Mouse (Mus musculus) spleen, adult 2 months (tissue): ENCODE measurements around the gene Mrpl45. TPM values are rescaled to one million over a fixed set of nuclear protein-coding genes. Genes with fewer than 3 reads are reported as not detected.
"Not testable (repeated sequence)": the region's sequence is repeated elsewhere in the genome, so short reads cannot be mapped to it uniquely, and the experiment has no call there.

ENCODE experiments used
- DNase-seq, 2 experiments: peaks; one replicate each; pipeline versions ENCODE4 v3.0.0 to v3.0.0-alpha.2; 2012 to 2021; ENCODE audit warnings: low spot score in 2 of 2, low read depth in 1 of 2
- H3K27ac ChIP-seq: fragments of 200-500 bp; 2 replicates; pipeline ENCODE4 v1.5.1; 2012; ENCODE audit warnings: low read length, inconsistent platforms; ENCODE audit not compliant: insufficient read depth
- H3K27me3 ChIP-seq: fragments of 200-500 bp; 2 replicates; pipeline ENCODE4 v1.6.1; 2012; ENCODE audit warnings: mild to moderate bottlenecking, moderate library complexity, low read length, inconsistent platforms; ENCODE audit not compliant: control insufficient read depth, insufficient read depth
- H3K36me3 ChIP-seq: fragments of 200-500 bp; 2 replicates; pipeline ENCODE4 v1.6.1; 2012; ENCODE audit warnings: mild to moderate bottlenecking, low read length, inconsistent platforms; ENCODE audit not compliant: control insufficient read depth, insufficient read depth
- H3K4me1 ChIP-seq: fragments of 200-500 bp; 2 replicates; pipeline ENCODE4 v1.6.1; 2011; ENCODE audit warnings: inconsistent platforms; ENCODE audit not compliant: control insufficient read depth, insufficient read depth, insufficient read length
- H3K4me3 ChIP-seq: fragments of 200-500 bp; 2 replicates; pipeline ENCODE4 v1.5.1; 2011; ENCODE audit warnings: mild to moderate bottlenecking, inconsistent platforms; ENCODE audit not compliant: insufficient read depth, insufficient read length; ENCODE audit errors: extremely low read depth
- CTCF ChIP-seq: fragments of 200-500 bp; IDR thresholded peaks from 2 replicates; pipeline ENCODE4 v1.5.1; 2011; ENCODE audit warnings: mild to moderate bottlenecking, inconsistent platforms; ENCODE audit not compliant: insufficient read depth, insufficient read length, insufficient replicate concordance; ENCODE audit errors: extremely low read depth
- POLR2A ChIP-seq: fragments of 200-500 bp; IDR thresholded peaks from 2 replicates; pipeline ENCODE4 v1.6.1; 2011; ENCODE audit warnings: low read depth, low read length, inconsistent platforms
- WGBS: fragments of 180-500 bp; shearing (Covaris S2); methylation state at CpG from one replicate; pipeline ENCODE4 v1.1.7; 2018; 5-methylcytosine and 5-hydroxymethylcytosine counted together
- polyA plus RNA-seq: library from polyadenylated mRNA; depleted of rRNA; stranded (reverse); fragments of >200 nt; gene quantifications from 2 replicates; pipeline ENCODE4 v1.2.3, GENCODE M21; 2012

Gene Mrpl45
- polyA plus RNA-seq, 1 experiment: 5.6 TPM

GRCm38 (mm10) chr11:97314751-97315503 lies 589 bp upstream of the Mrpl45 start:
- no peaks in the 10 kb centered on the region; the same call in 1 of the 2 replicates for H3K4me1 ChIP-seq
- H3K4me3 ChIP-seq: no peak overlapping the region; the same call in 1 of the 2 replicates
- no peaks in the 10 kb centered on the region for H3K36me3 ChIP-seq
- DNase-seq: no peak
- 45% methylated on average over 8 of the region's 8 CpGs for WGBS
- H3K27ac ChIP-seq: no peak overlapping the region
- peaks cover 8% of the 10 kb centered on the region for H3K27me3 ChIP-seq
- no peak for TF ChIP-seq POLR2A
- no peak for TF ChIP-seq CTCF

GRCm38 (mm10) chr11:97321197-97321596 lies 5.7 kb downstream of the Mrpl45 start:
- Histone ChIP-seq H3K36me3 (peaks cover 4% of the 10 kb centered on the region), H3K27ac (no peak overlapping the region), H3K27me3 (no peaks in the 10 kb centered on the region), H3K4me1 (no peaks in the 10 kb centered on the region; the same call in 1 of the 2 replicates), H3K4me3 (no peak overlapping the region)
- TF ChIP-seq CTCF (no peak), POLR2A (no peak)
- 94% methylated on average over 8 of the region's 8 CpGs for WGBS
- no peak for DNase-seq

DNA sequence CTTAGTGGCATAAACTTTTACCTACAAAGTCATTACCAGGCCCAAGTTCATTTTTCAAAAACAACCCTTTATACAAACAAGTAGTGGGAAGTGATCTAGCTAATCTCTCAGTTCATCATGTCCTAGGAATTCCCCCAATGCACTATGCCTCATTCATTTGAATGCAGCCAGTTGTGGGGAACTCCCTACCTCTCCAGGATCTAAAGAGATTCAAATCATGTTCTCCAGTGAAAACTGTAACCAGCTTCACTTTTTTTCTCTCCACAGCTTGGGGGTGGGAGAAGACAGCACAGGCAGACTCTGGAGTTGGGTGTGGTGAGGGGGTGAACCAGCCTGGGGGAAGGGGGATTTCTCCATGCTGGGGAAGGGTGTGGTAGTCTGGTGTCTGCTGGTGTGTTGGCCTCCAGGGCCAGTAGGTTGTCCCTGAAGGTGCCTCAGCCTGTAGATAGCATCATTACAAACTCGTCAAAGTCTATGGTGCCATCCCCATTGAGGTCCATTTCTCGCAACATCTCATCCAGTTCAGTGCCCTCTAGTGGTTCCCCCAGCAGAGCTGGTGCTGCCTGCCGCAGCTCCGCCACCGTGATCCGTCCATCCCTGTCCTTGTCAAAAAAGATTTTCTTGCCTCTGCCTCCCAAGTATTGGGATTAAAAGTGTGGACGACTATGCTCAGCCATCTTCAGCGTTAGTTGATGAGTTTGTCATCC lies 6.5 kb downstream of the Mrpl45 start:
- not testable (repeated sequence) for DNase-seq, H3K4me1 ChIP-seq, H3K36me3 ChIP-seq, H3K27ac ChIP-seq, H3K4me3 ChIP-seq, H3K27me3 ChIP-seq
- WGBS: 85% methylated on average over 8 of the region's 8 CpGs

DNA sequence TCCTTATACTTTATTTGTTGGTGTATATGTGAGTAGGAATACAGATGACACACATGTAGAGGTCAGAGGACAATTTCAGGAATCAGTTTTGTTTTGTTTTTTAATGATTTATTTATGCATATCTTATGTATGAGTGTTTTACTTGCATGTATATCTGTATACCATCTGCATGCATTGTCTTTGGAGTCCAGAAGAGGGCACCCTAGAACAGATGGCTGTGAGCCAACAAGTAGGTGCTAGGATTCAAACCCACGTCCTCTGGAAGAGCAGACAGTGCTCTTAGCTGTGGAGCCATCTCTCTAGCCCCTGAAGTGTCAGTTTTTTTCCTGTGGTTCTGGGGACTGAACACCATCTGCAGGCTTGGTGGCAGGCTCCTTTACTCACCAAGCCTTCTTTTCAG lies 9.7 kb downstream of the Mrpl45 start:
- DNase-seq: no peak
- 64% methylated on average over 1 of the region's 1 CpGs for WGBS
- TF ChIP-seq CTCF (no peak), POLR2A (no peak)

DNA sequence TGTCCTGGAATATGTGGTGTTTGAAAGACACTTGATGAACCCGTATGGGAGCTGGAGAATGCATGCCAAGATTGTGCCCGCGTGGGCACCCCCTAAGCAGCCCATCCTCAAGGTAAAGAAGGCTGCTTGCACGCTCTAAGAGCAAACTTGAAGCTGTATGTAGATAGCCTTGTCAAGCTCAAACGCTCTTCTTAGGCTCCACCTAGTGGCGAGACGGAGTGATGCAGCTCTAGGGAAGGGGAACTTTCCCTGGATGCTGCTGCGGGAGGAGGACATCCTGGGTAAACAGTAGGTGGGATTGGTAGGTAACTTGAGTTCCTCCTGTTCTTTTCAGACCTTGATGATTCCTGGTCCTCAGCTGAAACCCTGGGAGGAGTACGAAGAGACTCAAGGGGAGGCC lies 12.6 kb downstream of the Mrpl45 start:
- no peak for TF ChIP-seq POLR2A
- TF ChIP-seq CTCF: peak; percentile 82; the same call in 1 of the 2 replicates
- WGBS: 23% methylated on average over 9 of the region's 9 CpGs
- no peaks in the 10 kb centered on the region for H3K27me3 ChIP-seq
- peak in 1 of 2 experiments; percentile 40 for DNase-seq
- no peaks in the 10 kb centered on the region for H3K4me1 ChIP-seq
- H3K36me3 ChIP-seq: peaks cover 16% of the 10 kb centered on the region
- no peak overlapping the region for H3K4me3 ChIP-seq
- H3K27ac ChIP-seq: no peak overlapping the region

More for the DNA sequence above, 9.7 kb downstream of the Mrpl45 start:
- no peak overlapping the region for H3K27ac ChIP-seq
- H3K4me1 ChIP-seq: no peaks in the 10 kb centered on the region; the same call in 1 of the 2 replicates
- H3K27me3 ChIP-seq: no peaks in the 10 kb centered on the region
- no peak overlapping the region for H3K4me3 ChIP-seq
- peaks cover 16% of the 10 kb centered on the region for H3K36me3 ChIP-seq

- no peaks in the 10 kb centered on the region for H3K4me1 ChIP-seq
- H3K27me3 ChIP-seq: no peaks in the 10 kb centered on the region
- 94% methylated on average over 1 of the region's 1 CpGs for WGBS
- H3K36me3 ChIP-seq: peaks cover 14% of the 10 kb centered on the region
- no peak for DNase-seq
- no peak for TF ChIP-seq POLR2A
- no peak for TF ChIP-seq CTCF
- no peak overlapping the region for H3K4me3 ChIP-seq
- no peak overlapping the region for H3K27ac ChIP-seq
Measured at GRCm38 (mm10) chr11:97330315-97330714, 14.8 kb downstream of the Mrpl45 start.
